Mouse (Mus musculus): ENCODE results near the gene Gm17545.

Gene Gm17545

DNA sequence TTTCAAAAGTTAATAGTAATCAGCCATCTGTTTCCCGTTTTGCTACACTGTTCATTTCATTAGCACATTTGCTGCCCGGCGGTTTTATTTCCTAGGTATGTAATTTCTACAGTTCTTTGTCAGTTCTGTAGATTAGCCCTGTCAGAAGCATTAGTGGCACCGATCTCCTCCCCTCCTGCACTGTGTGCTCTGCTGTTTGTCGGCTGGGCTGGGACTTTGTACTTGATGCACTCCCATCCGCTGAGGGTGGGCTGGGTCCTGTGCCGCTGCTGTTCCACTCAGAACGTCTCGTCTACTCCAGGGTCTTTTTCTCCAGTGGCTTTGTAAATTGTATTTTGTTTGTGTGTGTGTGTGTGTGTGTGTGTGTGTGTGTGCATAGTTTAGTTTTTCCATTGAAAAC is 34.9 kb downstream of the Gm17545 start:
- DNase-seq (ENCODE audit: low spot score in 2 of 2) = no peak

DNA sequence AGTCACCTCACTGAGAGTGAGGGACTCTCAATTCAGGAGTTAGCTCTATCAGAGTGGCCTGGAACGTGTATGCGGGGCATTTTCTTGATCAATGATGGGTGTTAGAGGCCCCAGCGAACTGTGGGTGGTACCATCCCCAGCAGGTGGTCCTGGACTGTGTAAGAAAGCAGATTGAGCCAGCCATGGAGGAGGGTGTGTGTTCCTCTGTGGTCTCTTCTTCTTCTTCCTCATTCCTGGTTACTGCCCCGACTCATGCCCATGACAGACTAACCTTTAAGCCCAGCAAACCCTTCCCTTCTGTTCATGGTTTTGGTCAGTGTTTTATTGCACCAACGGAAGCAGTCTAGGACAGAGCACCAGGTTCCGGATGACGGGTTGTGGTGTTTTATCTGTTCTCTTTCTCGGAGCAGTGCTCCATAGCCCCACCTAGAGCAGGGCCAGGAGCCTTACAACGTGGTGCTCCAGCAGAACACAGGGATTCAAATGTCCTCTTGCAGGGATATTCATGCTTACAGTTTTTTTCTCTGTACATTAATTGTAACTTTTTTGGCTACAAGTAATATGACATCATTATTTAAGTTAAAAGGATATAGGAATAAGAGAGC is 40.2 kb downstream of the Gm17545 start:
- DNase-seq (ENCODE audit: low spot score in 2 of 2) = no peak

- DNase-seq (ENCODE audit: low spot score in 2 of 2) = no peak
Observed at GRCm38 (mm10) chr9:22495133-22495532, 41.0 kb downstream of the Gm17545 start.

DNA sequence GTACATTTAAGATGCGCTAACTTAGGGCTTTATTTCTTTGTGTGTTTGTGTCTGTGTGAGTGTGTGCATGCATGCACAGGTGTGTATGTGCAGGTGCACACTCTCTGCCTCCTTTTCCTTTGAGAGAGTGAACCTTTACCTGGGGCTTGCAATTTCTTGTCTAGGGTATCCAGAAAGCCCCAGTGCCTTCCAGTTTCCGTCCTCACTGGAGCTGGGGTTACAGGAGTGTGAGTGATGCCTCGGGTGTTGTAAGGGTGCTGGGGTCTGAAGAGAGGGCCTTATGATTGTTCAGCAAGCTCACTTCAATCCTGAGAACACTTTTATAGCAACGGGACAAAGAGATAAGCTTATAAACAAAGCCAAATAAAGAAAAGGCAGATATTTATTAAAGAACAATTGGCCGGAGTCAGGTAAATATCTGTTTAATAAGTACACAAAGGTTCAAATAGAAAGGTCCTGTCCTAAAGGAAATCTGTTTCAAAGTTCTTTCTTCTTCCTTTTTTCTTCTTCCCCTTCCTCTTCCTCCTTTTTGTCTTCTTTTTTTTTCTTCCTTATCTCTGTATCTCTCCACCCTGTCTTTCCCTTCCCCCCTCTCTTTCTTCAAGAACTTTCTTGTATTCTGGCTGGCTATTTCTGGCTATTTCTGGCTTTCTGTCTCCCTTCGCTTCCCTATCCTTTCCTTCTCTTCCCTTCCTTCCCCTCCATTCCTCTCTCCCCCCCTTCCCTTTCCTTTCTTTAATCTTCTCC is 43.1 kb downstream of the Gm17545 start:
- no peak for DNase-seq (ENCODE audit: low spot score in 2 of 2)

GRCm38 (mm10) chr9:22502972-22503371 is 48.9 kb downstream of the Gm17545 start:
- DNase-seq (ENCODE audit: low spot score in 2 of 2) = no peak

DNA sequence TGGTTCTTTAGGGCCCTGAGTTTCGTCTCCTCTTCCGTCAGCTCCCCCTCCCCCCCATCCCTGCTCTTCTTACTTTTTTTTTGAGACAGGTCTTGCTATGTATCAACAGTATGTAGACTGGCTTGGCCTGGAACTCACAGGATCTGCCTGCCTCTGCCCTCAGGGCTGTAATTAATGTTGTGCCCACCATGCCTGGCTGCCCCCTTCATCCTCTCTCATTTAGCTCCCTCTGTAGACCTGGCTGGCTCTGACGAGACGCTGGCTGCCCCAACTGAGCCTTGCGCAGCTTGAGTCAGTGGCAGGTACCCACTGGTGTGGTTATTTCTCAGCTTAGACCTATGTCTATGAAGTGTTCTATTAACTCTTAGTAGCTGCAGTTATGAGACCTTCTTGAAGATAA is 49.5 kb downstream of the Gm17545 start:
- no peak for DNase-seq (ENCODE audit: low spot score in 2 of 2)

DNA sequence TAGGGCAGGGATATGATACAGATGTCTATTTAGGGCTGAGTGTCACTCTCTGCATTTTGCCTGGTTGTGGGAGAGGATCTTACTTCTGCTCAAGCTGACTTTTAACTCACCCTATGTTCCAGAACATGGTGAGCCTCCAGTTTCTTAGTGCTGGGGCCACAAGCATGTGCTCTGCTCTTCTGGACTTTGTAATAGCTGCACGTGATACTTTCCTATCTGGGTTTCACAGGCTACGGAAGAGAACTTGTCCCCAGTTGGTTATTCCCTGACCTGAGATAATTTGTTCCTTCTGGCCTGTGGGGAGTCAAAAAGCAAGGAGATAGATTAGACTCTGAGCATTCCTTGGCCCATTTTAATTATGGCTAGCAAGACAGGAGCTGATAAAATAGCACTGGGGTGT is 51.5 kb downstream of the Gm17545 start:
- no peak for DNase-seq (ENCODE audit: low spot score in 2 of 2)
